Mouse (Mus musculus) urinary bladder, postnatal 10 days (tissue): ENCODE data around the gene Ppfia3.

Experiments
- DNase-seq: peaks from one replicate; pipeline ENCODE4 v3.0.0; 2022; ENCODE audit warnings: low spot score

The Ppfia3 gene

DNA sequence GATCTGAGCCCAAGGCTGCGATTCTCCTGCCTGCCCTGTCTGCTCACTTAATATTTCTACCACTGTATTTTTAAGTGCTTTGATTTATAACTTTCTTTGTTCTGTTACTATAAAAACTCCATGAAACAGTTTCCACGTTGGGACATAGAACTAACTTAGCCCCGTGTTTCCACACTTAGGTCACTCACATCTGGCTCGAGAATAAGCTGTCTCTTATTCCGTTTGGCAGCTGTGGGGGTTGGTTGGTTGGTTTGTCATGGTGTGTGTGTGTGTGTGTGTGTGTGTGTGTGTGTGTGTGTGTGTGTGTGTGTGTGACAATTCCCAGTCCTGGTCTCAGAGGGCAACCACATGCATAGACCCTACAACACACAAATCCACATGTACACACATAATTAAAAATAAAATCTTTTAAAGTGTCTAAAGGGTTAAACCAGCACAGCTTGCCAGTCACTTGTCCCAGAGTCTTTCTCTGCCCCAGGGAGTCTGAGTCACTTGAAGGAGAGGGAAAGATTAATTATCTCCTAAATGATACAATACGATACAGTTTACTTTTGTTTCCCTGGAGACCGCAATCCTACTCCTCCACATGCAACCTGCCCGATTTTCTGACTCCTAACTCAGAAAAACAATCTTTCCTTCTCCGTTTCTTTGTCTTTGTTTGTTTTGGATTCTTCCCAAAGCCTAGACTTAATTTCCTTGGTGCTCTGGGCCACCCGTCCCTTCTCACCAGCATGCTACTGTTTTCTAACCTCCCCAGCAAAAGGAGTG, 53.9 kb downstream of the Ppfia3 start:
- no peak for DNase-seq

DNA sequence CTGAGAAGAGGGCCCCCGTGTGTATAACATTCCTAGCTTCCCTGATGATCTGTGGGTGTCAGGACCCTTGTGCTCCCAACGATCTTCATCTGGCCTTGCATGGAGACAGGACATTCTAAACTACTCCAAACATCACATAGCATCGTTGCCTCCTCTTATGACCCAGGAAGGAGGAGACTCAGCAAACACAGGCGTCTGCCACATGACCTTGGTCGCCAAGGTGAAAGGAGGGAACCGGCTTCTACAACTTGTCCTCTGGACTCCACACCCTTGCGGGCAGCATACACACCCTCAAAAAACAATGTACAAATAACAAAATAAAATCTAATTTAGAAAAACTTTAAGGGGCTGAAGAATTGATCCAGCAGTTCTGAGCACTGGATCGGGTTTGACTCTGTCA, 54.8 kb downstream of the Ppfia3 start:
- no peak for DNase-seq

DNA sequence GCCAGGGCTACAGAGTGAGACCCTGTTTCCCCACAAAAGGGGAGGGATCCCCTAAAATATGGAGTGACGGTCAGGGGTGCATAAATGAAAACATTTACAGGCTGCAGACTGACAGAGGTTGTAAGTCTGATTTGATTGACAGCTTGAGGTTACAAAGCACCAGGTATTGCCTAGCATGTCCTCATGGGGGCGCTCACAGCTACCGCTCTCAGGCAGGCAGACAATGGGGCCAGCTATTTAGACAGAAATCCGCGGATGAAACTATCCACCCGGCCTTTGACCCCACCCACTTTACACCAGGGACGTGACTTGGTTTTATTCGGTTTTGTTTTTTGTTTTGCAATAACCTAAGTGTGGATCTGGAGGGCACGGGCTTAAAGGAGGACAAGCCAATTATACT, 57.4 kb downstream of the Ppfia3 start:
- DNase-seq: no peak

DNA sequence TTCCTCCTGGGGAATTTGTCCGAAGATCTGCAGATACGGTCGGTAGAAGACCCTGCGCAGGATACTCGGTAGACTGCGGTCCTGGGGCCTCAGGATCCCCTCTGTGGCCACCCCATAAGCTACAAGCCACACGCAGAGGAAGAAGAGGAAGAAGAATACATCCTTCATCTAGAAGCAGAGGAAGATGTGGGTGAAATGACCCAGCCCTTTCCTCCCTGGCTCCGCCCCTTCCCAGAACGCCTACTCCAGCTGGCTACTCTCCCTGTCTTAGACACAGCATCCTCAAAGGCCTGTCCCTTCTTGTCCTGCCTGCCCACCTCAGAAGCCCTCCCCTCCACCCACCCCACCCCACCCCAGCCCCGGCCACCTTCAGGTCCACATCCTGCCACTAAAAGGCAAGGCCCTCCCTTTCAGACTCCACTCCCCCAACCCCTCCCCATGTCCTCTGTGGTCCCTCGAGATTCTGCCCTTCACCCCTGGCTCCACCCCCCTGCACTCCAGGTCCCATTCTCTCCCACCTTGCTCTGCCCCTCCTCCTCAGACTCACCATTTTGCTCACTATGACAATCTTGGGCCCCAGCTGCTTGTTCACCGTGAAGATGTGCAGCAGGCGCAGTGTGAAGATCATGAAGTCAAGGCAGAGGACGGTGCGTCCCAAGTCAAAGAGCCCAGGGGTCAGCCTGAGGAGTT, 58.1 kb downstream of the Ppfia3 start:
- DNase-seq: no peak

DNA sequence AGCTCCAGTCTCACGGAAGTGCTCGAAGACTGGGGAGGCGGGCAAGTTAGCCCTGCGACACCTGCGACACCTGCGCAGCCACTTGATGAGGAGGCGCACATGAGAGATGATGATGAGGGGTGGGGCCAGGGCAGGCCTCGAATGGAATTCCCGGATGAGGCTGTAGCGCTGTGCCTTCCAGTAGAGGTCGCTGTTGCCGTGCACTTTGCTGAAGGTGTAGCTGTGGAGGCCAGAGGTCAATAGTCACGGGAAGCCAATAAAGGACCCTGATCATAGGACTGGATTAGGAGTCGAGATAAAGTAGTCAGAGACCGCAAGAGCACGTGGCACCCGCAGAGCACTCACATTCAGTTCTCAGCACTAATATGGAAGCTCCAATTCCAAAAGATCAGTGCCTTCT, 61.5 kb downstream of the Ppfia3 start:
- DNase-seq: no peak

DNA sequence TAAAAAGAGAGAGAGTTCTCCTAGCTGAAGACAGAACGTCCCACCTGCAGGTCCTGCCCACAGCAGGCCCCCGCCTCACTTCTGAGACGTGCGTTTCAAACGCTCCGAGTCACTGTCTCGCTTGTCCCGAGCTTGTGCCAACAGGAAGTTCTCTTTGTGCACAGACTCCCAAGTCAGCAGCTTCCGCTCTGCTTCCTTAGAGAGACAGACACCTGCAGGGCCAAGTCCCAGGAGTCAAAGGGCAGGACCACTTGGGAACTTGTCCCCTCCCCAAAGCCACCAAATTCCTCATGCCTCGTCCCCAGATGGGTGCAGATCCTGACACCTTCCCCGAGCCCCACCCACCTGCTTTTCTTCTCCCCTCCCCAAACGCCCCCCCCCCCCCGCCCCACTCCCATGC, 62.0 kb downstream of the Ppfia3 start:
- DNase-seq: no peak

DNA sequence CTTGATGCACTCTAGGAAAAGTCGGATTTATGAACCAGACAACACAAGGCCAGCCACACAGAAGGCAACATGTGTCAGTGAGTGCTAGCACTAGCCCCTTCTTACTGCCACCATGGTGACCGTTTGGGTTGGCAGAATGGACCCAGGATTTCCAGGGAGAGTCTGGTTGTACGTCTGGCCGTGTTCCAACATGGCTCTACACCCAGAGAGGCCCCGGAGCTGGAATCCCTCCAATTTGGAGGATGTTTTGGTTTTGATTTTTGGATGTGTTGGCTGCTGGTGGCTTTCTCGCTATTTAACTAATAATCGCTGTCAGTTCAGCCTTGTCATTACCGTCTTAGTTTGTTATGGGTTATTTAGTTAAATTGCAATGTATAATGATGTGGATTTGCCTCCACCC, 64.2 kb downstream of the Ppfia3 start:
- DNase-seq: no peak

DNA sequence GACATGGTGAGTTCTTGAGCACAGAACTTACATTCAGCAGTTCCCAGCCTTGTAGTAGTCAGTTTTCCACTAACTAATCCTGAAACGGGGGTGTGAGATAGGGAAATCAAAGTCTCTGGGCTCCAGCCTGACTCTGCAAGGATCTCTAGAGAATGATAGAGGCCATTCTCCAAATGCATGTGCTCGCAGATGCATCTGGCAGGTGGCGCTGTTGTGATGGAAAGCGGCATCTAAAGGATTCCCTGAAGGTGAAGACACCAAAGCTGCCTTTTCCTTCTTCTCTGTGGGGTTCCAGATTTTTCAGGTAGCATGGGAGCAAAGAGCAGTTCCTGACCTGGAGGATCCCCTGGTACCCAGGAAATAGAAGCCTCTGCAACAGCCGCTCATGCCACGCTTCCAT, 66.5 kb downstream of the Ppfia3 start:
- DNase-seq: no peak

DNA sequence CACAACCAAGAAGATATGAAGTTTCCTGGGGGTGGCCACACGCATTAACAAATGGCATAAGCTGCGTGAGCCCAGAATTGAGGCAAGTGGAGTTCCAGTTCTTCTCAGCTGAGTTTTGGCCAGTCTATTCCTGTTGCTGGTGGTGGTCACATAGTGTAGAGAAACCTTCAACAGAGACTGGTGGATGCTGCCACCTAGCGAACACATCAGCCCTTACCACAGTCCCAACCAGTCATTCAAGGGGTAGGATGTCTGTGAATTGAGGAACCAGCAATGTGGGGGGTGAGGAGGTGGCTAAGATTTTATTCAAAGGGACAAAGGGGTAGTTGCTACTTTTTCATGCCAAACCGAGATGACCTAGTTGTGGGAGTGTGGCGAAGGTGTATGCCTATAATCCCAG, 67.1 kb downstream of the Ppfia3 start:
- DNase-seq: no peak

DNA sequence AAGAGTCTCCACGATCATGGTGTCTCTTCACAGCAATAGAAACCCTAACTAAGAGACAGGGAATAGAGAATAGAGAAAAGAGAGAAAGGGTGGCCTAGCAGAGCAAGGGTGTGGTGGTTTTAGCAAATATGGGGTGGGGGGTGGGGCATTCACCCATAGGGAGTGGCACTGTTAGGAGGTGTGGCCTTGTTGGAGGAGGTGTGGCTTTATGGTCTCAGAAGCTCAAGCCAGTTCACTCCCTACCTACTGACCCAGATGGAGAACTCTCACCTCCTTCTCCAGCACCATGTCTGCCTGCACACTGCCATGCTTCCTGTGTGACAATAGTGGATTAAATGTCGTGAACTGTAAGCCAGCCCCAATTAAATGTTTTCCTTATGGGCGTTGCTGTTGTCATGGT, 69.3 kb downstream of the Ppfia3 start:
- no peak for DNase-seq

DNA sequence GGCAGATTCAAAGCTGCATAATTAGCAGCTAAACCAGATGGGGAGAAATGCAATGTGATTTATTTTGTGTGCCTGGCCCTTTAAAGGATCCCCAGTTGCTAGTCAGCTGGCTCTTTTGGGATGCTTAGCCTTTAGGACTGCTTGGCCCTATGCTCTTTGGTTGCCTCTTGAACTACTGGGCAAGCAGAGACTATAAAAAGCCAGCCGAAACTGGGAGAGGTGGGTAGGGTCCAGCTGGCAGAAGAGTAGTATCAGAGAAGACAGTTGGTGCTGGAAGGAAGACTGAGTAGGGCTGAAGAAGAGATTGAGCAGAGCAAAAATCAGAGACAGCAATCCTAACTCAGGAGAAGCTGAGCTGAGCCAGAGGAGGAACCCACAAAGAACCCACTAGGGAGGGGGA, 70.2 kb downstream of the Ppfia3 start:
- DNase-seq: no peak
